Mouse (Mus musculus): ENCODE measurements around the gene Rab5b. TPM values are rescaled to one million over a fixed set of nuclear protein-coding genes. Genes with fewer than 3 reads are reported as not detected.
"Not testable (repeated sequence)": the region's sequence is repeated elsewhere in the genome, so short reads cannot be mapped to it uniquely, and the experiment has no call there.

Rab5b gene
- polyA plus RNA-seq, 1 experiment: 32.2 TPM

- Histone ChIP-seq H3K4me3 (ENCODE audit: low read depth, low read length) (no peak overlapping the region), H3K36me3 (ENCODE audit: control insufficient read depth, insufficient read depth, low read length) (no peaks in the 10 kb centered on the region), H3K27ac (ENCODE audit: insufficient read depth, low read depth, low read length) (no peak overlapping the region), H3K4me1 (ENCODE audit: control insufficient read depth, insufficient read depth, insufficient read length, low read length) (peaks cover 5% of the 10 kb centered on the region; the same call in 1 of the 2 replicates), H3K27me3 (ENCODE audit: control insufficient read depth, insufficient read depth, low read length) (no peaks in the 10 kb centered on the region)
- no peak for TF ChIP-seq POLR2A (IDR thresholded peaks at IDR 0.05; ENCODE audit: low read depth, low read length)
- no peak for TF ChIP-seq CTCF (IDR thresholded peaks at IDR 0.05; ENCODE audit: extremely low read depth, insufficient read length, insufficient replicate concordance, low read depth, low read length)
- WGBS: 12% methylated on average over 6 of the region's 6 CpGs
Measured at GRCm38 (mm10) chr10:128631571-128631970, 64.5 kb downstream of the Rab5b start.

GRCm38 (mm10) chr10:128630306-128630705, 65.8 kb downstream of the Rab5b start:
- H3K4me3 ChIP-seq (ENCODE audit: low read depth, low read length); H3K27ac ChIP-seq (ENCODE audit: insufficient read depth, low read depth, low read length); H3K27me3 ChIP-seq (ENCODE audit: control insufficient read depth, insufficient read depth, low read length); H3K36me3 ChIP-seq (ENCODE audit: control insufficient read depth, insufficient read depth, low read length); H3K4me1 ChIP-seq (ENCODE audit: control insufficient read depth, insufficient read depth, insufficient read length, low read length): not testable (repeated sequence)
- WGBS: 90% methylated on average over 5 of the region's 5 CpGs

GRCm38 (mm10) chr10:128629746-128630145, 66.3 kb downstream of the Rab5b start:
- Histone ChIP-seq H3K27me3 (ENCODE audit: control insufficient read depth, insufficient read depth, low read length) (no peaks in the 10 kb centered on the region), H3K4me3 (ENCODE audit: low read depth, low read length) (no peak overlapping the region), H3K4me1 (ENCODE audit: control insufficient read depth, insufficient read depth, insufficient read length, low read length) (peaks cover 10% of the 10 kb centered on the region; the same call in 1 of the 2 replicates), H3K36me3 (ENCODE audit: control insufficient read depth, insufficient read depth, low read length) (peaks cover 1% of the 10 kb centered on the region), H3K27ac (ENCODE audit: insufficient read depth, low read depth, low read length) (no peak overlapping the region)
- no peak for TF ChIP-seq CTCF (IDR thresholded peaks at IDR 0.05; ENCODE audit: extremely low read depth, insufficient read length, insufficient replicate concordance, low read depth, low read length)
- no peak for TF ChIP-seq POLR2A (IDR thresholded peaks at IDR 0.05; ENCODE audit: low read depth, low read length)
- 90% methylated on average over 2 of the region's 2 CpGs for WGBS

- H3K36me3 ChIP-seq (ENCODE audit: control insufficient read depth, insufficient read depth, low read length): peaks cover 14% of the 10 kb centered on the region
- H3K27ac ChIP-seq (ENCODE audit: insufficient read depth, low read depth, low read length): no peak overlapping the region
- no peak for TF ChIP-seq POLR2A (IDR thresholded peaks at IDR 0.05; ENCODE audit: low read depth, low read length)
- TF ChIP-seq CTCF (IDR thresholded peaks at IDR 0.05; ENCODE audit: extremely low read depth, insufficient read length, insufficient replicate concordance, low read depth, low read length): no peak
- 55% methylated on average over 10 of the region's 10 CpGs for WGBS
- no peak overlapping the region for H3K4me3 ChIP-seq (ENCODE audit: low read depth, low read length)
- H3K4me1 ChIP-seq (ENCODE audit: control insufficient read depth, insufficient read depth, insufficient read length, low read length): peaks cover 12% of the 10 kb centered on the region; the same call in 1 of the 2 replicates
- H3K27me3 ChIP-seq (ENCODE audit: control insufficient read depth, insufficient read depth, low read length): no peaks in the 10 kb centered on the region
Measured at GRCm38 (mm10) chr10:128627398-128628317, 68.4 kb downstream of the Rab5b start.

Other genes starting within 250 kb of the Rab5b start
- gene Smarcc2, start 237.0 kb downstream of the Rab5b start, polyA plus RNA-seq (2012; rRNA removed): 44.0 and 98.4 TPM in 2 replicates
- gene Myl6, start 202.1 kb downstream of the Rab5b start, polyA plus RNA-seq (2012; rRNA removed): 492 and 749 TPM in 2 replicates
- 0.43 and 1.2 TPM in 2 replicates for gene Myl6b, start 197.6 kb downstream of the Rab5b start, polyA plus RNA-seq (2012; rRNA removed)
- 20.0 and 26.3 TPM in 2 replicates for gene Esyt1, start 170.4 kb downstream of the Rab5b start, polyA plus RNA-seq (2012; rRNA removed)
- gene Zc3h10, start 148.5 kb downstream of the Rab5b start, polyA plus RNA-seq (2012; rRNA removed): 6.4 and 15.2 TPM in 2 replicates
- 1,613 and 1,655 TPM in 2 replicates for gene Rpl41, start 147.0 kb downstream of the Rab5b start, polyA plus RNA-seq (2012; rRNA removed)
- gene Pa2g4, start 130.3 kb downstream of the Rab5b start, polyA plus RNA-seq (2012; rRNA removed): 3.2 and 6.9 TPM in 2 replicates
- gene Erbb3, start 106.6 kb downstream of the Rab5b start, polyA plus RNA-seq (2012; rRNA removed): 32.3 and 127 TPM in 2 replicates
- 439 and 930 TPM in 2 replicates for gene Rps26, start 69.5 kb downstream of the Rab5b start, polyA plus RNA-seq (2012; rRNA removed)
- 0.65 and 0.95 TPM in 2 replicates for gene Ikzf4, start 50.3 kb downstream of the Rab5b start, polyA plus RNA-seq (2012; rRNA removed)
- gene Suox, start 22.2 kb downstream of the Rab5b start, polyA plus RNA-seq (2012; rRNA removed): 10.4 and 14.2 TPM in 2 replicates
- gene Pmel, start 7.9 kb upstream of the Rab5b start, polyA plus RNA-seq (2012; rRNA removed): 1.4 and 2.1 TPM in 2 replicates
- gene Cdk2, start 8.8 kb upstream of the Rab5b start, polyA plus RNA-seq (2012; rRNA removed): 4.2 and 6.1 TPM in 2 replicates
- 35.0 and 101 TPM in 2 replicates for gene Dgka, start 48.6 kb upstream of the Rab5b start, polyA plus RNA-seq (2012; rRNA removed)
- 6.9 and 17.0 TPM in 2 replicates for gene Pym1, start 51.6 kb upstream of the Rab5b start, polyA plus RNA-seq (2012; rRNA removed)
- gene Mmp19, start 94.6 kb upstream of the Rab5b start, polyA plus RNA-seq (2012; rRNA removed): 1.2 and 2.5 TPM in 2 replicates
- 4.6 and 12.1 TPM in 2 replicates for gene Dnajc14, start 107.8 kb upstream of the Rab5b start, polyA plus RNA-seq (2012; rRNA removed)
- 4.6 and 7.0 TPM in 2 replicates for gene Tmem198b, start 108.1 kb upstream of the Rab5b start, polyA plus RNA-seq (2012; rRNA removed)
- 0.14 and 0.89 TPM in 2 replicates for gene Sarnp, start 121.1 kb upstream of the Rab5b start, polyA plus RNA-seq (2012; rRNA removed)
- 36.4 and 62.8 TPM in 2 replicates for gene Ormdl2, start 125.4 kb upstream of the Rab5b start, polyA plus RNA-seq (2012; rRNA removed)
- gene Gdf11, start 195.5 kb upstream of the Rab5b start, polyA plus RNA-seq (2012; rRNA removed): 0.53 and 0.82 TPM in 2 replicates
- gene Cd63, start 204.7 kb upstream of the Rab5b start, polyA plus RNA-seq (2012; rRNA removed): 62.0 and 91.5 TPM in 2 replicates
- 20.2 and 30.3 TPM in 2 replicates for gene Rdh5, start 226.6 kb upstream of the Rab5b start, polyA plus RNA-seq (2012; rRNA removed)
- 88.8 and 147 TPM in 2 replicates for gene Bloc1s1, start 227.8 kb upstream of the Rab5b start, polyA plus RNA-seq (2012; rRNA removed)
- gene Itga7, start 237.6 kb upstream of the Rab5b start, polyA plus RNA-seq (2012; rRNA removed): 8.4 and 14.6 TPM in 2 replicates

Data from small intestine, adult 2 months (tissue).